ENCODE assay signal across 9 mouse cellular contexts in the genomic region with DNA sequence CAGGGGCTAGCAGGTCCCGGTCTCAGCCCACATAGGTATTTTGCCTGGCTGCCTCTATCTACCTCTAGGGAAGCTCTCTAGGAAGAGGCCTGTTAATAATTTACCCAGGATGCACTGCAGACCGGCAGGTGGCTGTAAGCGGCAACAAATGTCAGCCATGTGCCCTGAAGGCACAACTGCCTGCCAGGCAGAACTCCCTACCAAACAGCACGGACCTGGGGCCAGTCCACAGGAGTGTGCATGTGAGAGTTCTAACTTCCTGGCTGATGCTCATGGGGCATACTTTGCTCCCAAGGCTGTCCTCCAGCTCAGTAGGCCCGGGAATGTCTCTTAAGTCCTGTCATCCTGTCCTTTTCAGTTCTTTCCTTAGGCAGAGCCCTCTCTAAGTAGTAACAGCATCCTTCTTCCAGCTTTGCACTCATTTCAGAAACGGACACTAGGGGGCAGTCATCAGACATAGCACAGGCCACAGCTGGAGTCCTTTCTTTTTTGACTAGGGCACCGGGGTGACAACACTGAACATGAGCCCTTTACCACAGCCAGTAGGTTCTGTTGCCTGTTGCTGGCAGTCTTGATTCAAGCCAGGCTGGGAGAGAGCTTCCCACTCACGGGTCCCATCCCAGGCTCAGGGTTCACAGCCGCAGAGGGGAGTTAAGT.
A peak's percentile ranks its signal among the peaks of the same experiment; 100 is the strongest.
DNase-seq lines count a peak whose midpoint lies in the region; ATAC-seq and TF ChIP-seq lines count a peak whose summit lies in the region.
"Had no signal": no experiment of that assay in that cellular context is flagged by ENCODE, and none has a peak within 500 bp of the region (broad histone marks: within the 10 kb centered on the region; RNA-seq: fewer than 3 reads in every experiment).

No protein-coding gene starts in this region.

- no peaks in the 10 kb centered on the region; the same call in 1 of the 2 replicates for H3K27me3 ChIP-seq in embryonic facial prominence, embryonic 11.5 days (ENCODE audit: control insufficient read depth, insufficient read depth, low read length)
- H3K27me3 ChIP-seq in heart, embryonic 10.5 days (ENCODE audit: insufficient read depth, poor library complexity, severe bottlenecking) = peaks cover 15% of the 10 kb centered on the region
- no peaks in the 10 kb centered on the region; the same call in 1 of the 2 replicates for H3K27me3 ChIP-seq in kidney, embryonic 16.5 days (ENCODE audit: insufficient read depth, low read length)
- H3K27me3 ChIP-seq in liver, adult 2 months (ENCODE audit: control insufficient read depth, insufficient read depth, low read length) = no peaks in the 10 kb centered on the region
- H3K27me3 ChIP-seq in neural tube, embryonic 11.5 days (ENCODE audit: control insufficient read depth, insufficient read depth, low read length) = no peaks in the 10 kb centered on the region
- H3K27me3 ChIP-seq in stomach, embryonic 16.5 days (ENCODE audit: control insufficient read depth, insufficient read depth, low read length) = no peaks in the 10 kb centered on the region

- H3K79me2 ChIP-seq in liver, adult 2 months (ENCODE audit: control insufficient read depth, insufficient read depth, low read length) = no peaks in the 10 kb centered on the region

- peak; percentile 72 for TF ChIP-seq CTCF in liver, adult 2 months (IDR thresholded peaks at IDR 0.05; ENCODE audit: low read depth, low read length)

- no peak for TF ChIP-seq POLR2A in liver, adult 2 months (IDR thresholded peaks at IDR 0.05; ENCODE audit: extremely low read depth, insufficient read depth, low read length)

- no peak overlapping the region for H3K27ac ChIP-seq in embryonic facial prominence, embryonic 11.5 days (replicated peaks; ENCODE audit: low read depth, low read length)
- H3K27ac ChIP-seq in heart, embryonic 10.5 days = no peak overlapping the region
- H3K27ac ChIP-seq in kidney, embryonic 16.5 days (ENCODE audit: low read length) = no peak overlapping the region
- no peak overlapping the region for H3K27ac ChIP-seq in liver, adult 2 months (replicated peaks; ENCODE audit: insufficient read depth, low read depth, low read length)
- H3K27ac ChIP-seq in neural tube, embryonic 11.5 days (ENCODE audit: low read depth, low read length) = no peak overlapping the region
- no peak overlapping the region for H3K27ac ChIP-seq in stomach, embryonic 16.5 days (ENCODE audit: low read length)
- H3K27ac ChIP-seq: embryonic facial prominence, embryonic 13.5 days had no signal

- H3K9ac ChIP-seq in embryonic facial prominence, embryonic 11.5 days (replicated peaks; ENCODE audit: low read length) = no peak overlapping the region
- no peak overlapping the region for H3K9ac ChIP-seq in kidney, embryonic 16.5 days (replicated peaks; ENCODE audit: low read length)
- no peak overlapping the region for H3K9ac ChIP-seq in liver, adult 2 months (ENCODE audit: low read depth, low read length)
- no peak overlapping the region for H3K9ac ChIP-seq in neural tube, embryonic 11.5 days (ENCODE audit: low read length)
- no peak overlapping the region for H3K9ac ChIP-seq in stomach, embryonic 16.5 days (ENCODE audit: low read length)
- H3K9ac ChIP-seq: embryonic facial prominence, embryonic 13.5 days had no signal

- no peaks in the 10 kb centered on the region for H3K9me3 ChIP-seq in embryonic facial prominence, embryonic 11.5 days (replicated peaks; ENCODE audit: control insufficient read depth, low read length)
- no peaks in the 10 kb centered on the region for H3K9me3 ChIP-seq in heart, embryonic 10.5 days
- no peaks in the 10 kb centered on the region for H3K9me3 ChIP-seq in kidney, embryonic 16.5 days (ENCODE audit: low read length)
- no peaks in the 10 kb centered on the region for H3K9me3 ChIP-seq in neural tube, embryonic 11.5 days (ENCODE audit: control insufficient read depth, low read length)
- no peaks in the 10 kb centered on the region for H3K9me3 ChIP-seq in stomach, embryonic 16.5 days (replicated peaks; ENCODE audit: control insufficient read depth, low read length)
- H3K9me3 ChIP-seq: embryonic facial prominence, embryonic 13.5 days had no signal

- 28% methylated on average over 9 of the region's 9 CpGs for WGBS in embryonic facial prominence, embryonic 11.5 days
- 37% methylated on average over 9 of the region's 9 CpGs for WGBS in heart, embryonic 10.5 days
- WGBS in kidney, embryonic 16.5 days = 23% methylated on average over 9 of the region's 9 CpGs
- WGBS in liver, adult 2 months = 23% methylated on average over 9 of the region's 9 CpGs
- WGBS in neural tube, embryonic 11.5 days = 41% methylated on average over 9 of the region's 9 CpGs
- WGBS in stomach, embryonic 16.5 days = 26% methylated on average over 9 of the region's 9 CpGs

- H3K4me2 ChIP-seq in embryonic facial prominence, embryonic 11.5 days (ENCODE audit: low read depth, low read length) = no peak overlapping the region
- H3K4me2 ChIP-seq in kidney, embryonic 16.5 days (replicated peaks; ENCODE audit: low read depth, low read length) = no peak overlapping the region
- H3K4me2 ChIP-seq in neural tube, embryonic 11.5 days (ENCODE audit: low read depth) = no peak overlapping the region
- no peak overlapping the region for H3K4me2 ChIP-seq in stomach, embryonic 16.5 days (ENCODE audit: low read depth, low read length)
- H3K4me2 ChIP-seq: embryonic facial prominence, embryonic 13.5 days had no signal

- no peaks in the 10 kb centered on the region for H3K36me3 ChIP-seq in embryonic facial prominence, embryonic 11.5 days (replicated peaks; ENCODE audit: control insufficient read depth, insufficient read depth, low read depth, low read length)
- no peaks in the 10 kb centered on the region for H3K36me3 ChIP-seq in heart, embryonic 10.5 days
- no peaks in the 10 kb centered on the region for H3K36me3 ChIP-seq in kidney, embryonic 16.5 days (ENCODE audit: insufficient read depth, low read length)
- H3K36me3 ChIP-seq in liver, adult 2 months (ENCODE audit: control insufficient read depth, insufficient read depth, low read length) = no peaks in the 10 kb centered on the region
- H3K36me3 ChIP-seq in neural tube, embryonic 11.5 days (ENCODE audit: control insufficient read depth, insufficient read depth, low read length) = no peaks in the 10 kb centered on the region
- H3K36me3 ChIP-seq in stomach, embryonic 16.5 days (ENCODE audit: control insufficient read depth, insufficient read depth, low read length) = no peaks in the 10 kb centered on the region
- H3K36me3 ChIP-seq: embryonic facial prominence, embryonic 13.5 days had no signal

- H3K4me1 ChIP-seq in embryonic facial prominence, embryonic 11.5 days (ENCODE audit: control insufficient read depth, insufficient read depth, low read length) = no peaks in the 10 kb centered on the region
- 0 out of 2 replicates have a peak, but pooled peaks cover 5% of the 10 kb centered on the region for H3K4me1 ChIP-seq in heart, embryonic 10.5 days
- 0 out of 2 replicates have a peak, but pooled peaks cover 4% of the 10 kb centered on the region for H3K4me1 ChIP-seq in kidney, embryonic 16.5 days (ENCODE audit: insufficient read depth, low read length)
- H3K4me1 ChIP-seq in liver, adult 2 months (ENCODE audit: control insufficient read depth, insufficient read depth, low read length) = no peaks in the 10 kb centered on the region
- no peaks in the 10 kb centered on the region for H3K4me1 ChIP-seq in neural tube, embryonic 11.5 days (ENCODE audit: control insufficient read depth, insufficient read depth, low read length)
- H3K4me1 ChIP-seq in stomach, embryonic 16.5 days (ENCODE audit: control insufficient read depth, insufficient read depth, low read length) = no peaks in the 10 kb centered on the region

- H3K4me3 ChIP-seq in embryonic facial prominence, embryonic 11.5 days (ENCODE audit: low read depth, low read length) = no peak overlapping the region
- no peak overlapping the region for H3K4me3 ChIP-seq in heart, embryonic 10.5 days
- H3K4me3 ChIP-seq in kidney, embryonic 16.5 days (ENCODE audit: low read length) = no peak overlapping the region
- H3K4me3 ChIP-seq in liver, adult 2 months (ENCODE audit: insufficient read depth, low read depth, low read length) = no peak overlapping the region
- no peak overlapping the region for H3K4me3 ChIP-seq in neural tube, embryonic 11.5 days (ENCODE audit: low read depth, low read length)
- no peak overlapping the region for H3K4me3 ChIP-seq in stomach, embryonic 16.5 days (replicated peaks; ENCODE audit: low read length)
- H3K4me3 ChIP-seq: embryonic facial prominence, embryonic 13.5 days had no signal

- 0 out of 2 replicates have a peak, but pooled peaks have one; percentile 35 for ATAC-seq in embryonic facial prominence, embryonic 11.5 days (replicated peaks; ENCODE audit: insufficient number of reproducible peaks, low FRiP score, low TSS enrichment, low read depth)
- ATAC-seq in kidney, embryonic 16.5 days (ENCODE audit: low FRiP score, low TSS enrichment) = peak; percentile 80; the same call in 1 of the 2 replicates
- no peak for ATAC-seq in neural tube, embryonic 11.5 days (ENCODE audit: insufficient read depth, low FRiP score, low TSS enrichment)
- peak; percentile 69; the same call in 1 of the 2 replicates for ATAC-seq in stomach, embryonic 16.5 days (ENCODE audit: insufficient read depth, low FRiP score)

- peak; percentile 78 to 79 for DNase-seq in B cell, adult 2 months
- DNase-seq in adrenal gland, postnatal 25 days = peak; percentile 60
- peak; percentile 92 for DNase-seq in embryonic facial prominence, embryonic 11.5 days (ENCODE audit: low spot score)
- peak; percentile 88 for DNase-seq in heart, embryonic 10.5 days (ENCODE audit: low spot score)
- DNase-seq in liver, adult 2 months (ENCODE audit: extremely low read depth, low read depth, low spot score) = peak; percentile 73
- DNase-seq in neural tube, embryonic 11.5 days (ENCODE audit: low spot score) = peak; percentile 80
